Mouse (Mus musculus) T-cell, adult 66 days (primary cell): Measurements from ENCODE around the gene Gm17175. TPM values are rescaled to one million over a fixed set of nuclear protein-coding genes. Genes with fewer than 3 reads are reported as not detected.

ENCODE experiments used
- total RNA-seq, 2 experiments: library from RNA; stranded (reverse); gene quantifications; 3 replicates in 1 of 2; 4 replicates in 1 of 2; pipeline ENCODE4 v1.2.4; 2023

Gene Gm17175
- not detected for total RNA-seq

GRCm38 (mm10) chr14:51573963-51574362, at the start of gene Gm17175:
TSS of gene Gm17175 (minus strand) at chr14:51574063.

GRCm38 (mm10) chr14:51611210-51611609, 37.3 kb upstream of the Gm17175 start, which contains the start of gene Gm17078:
TSS of gene Gm17078 (minus strand) at chr14:51611310.

DNA sequence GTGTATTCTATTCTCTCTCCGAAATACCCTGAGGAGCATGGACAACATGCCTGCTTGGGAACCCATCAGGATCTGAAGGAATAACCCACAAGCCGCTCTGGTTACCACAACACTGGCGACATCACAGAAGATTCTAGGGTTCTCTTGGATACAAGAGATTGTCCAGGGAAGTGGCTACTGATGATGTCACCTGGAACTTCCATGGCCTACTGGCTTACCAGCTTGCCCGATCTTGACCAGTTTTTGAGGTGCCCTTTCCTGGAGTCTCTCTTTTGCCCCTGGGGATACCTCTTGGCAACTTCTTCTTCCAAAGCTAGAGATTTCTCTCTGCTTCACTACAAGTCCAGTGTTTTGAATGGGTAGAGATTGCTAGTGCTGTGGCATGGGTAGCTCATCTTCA, 18.2 kb upstream of the Gm17175 start, which contains the start of gene Gm17174:
Gene Gm17174 (minus strand): TSS at position 101 of the 400 bp plus-strand sequence.

GRCm38 (mm10) chr14:51552490-51552889, 21.4 kb downstream of the Gm17175 start, which contains the start of gene Gm5622:
TSS of gene Gm5622 (plus strand) at chr14:51552790.

Other genes with a start within 250 kb of the Gm17175 start
- gene Gm7247, start 212.3 kb downstream of the Gm17175 start, total RNA-seq: not detected
- not detected for gene Vmn2r88, start 163.2 kb downstream of the Gm17175 start, total RNA-seq
- not detected for gene Vmn2r89, start 122.2 kb downstream of the Gm17175 start, total RNA-seq
- not detected for gene Gm5622, start 21.3 kb downstream of the Gm17175 start, total RNA-seq
- not detected for gene Gm17174, start 18.1 kb upstream of the Gm17175 start, total RNA-seq
- not detected for gene Gm17078, start 37.2 kb upstream of the Gm17175 start, total RNA-seq
- not detected for gene Gm4181, start 61.6 kb upstream of the Gm17175 start, total RNA-seq
- not detected for gene Gm17079, start 121.4 kb upstream of the Gm17175 start, total RNA-seq
- gene Gm5800, start 143.1 kb upstream of the Gm17175 start, total RNA-seq: not detected
- not detected for gene Ang4, start 199.5 kb upstream of the Gm17175 start, total RNA-seq
- gene AY358078, start 226.0 kb upstream of the Gm17175 start, total RNA-seq: not detected